Mouse (Mus musculus) limb, embryonic 15.5 days (tissue): ENCODE measurements at regions not wholly inside any gene's neighbourhood (a gene's known extent, or its start where the extent isn't known, plus 50 kb on each side); places are given as distances from the start of the nearest gene placed in this dataset.
A peak's percentile ranks its signal among the peaks of the same experiment; 100 is the strongest.

Experiments used
- ATAC-seq: fragments of 200-750 bp; cut with Nextera tagmentation; 2 replicates; pipeline ENCODE4 v1.8.0; 2017; ENCODE audit warnings: low read depth, moderate TSS enrichment; ENCODE audit not compliant: insufficient number of reproducible peaks, low FRiP score, low TSS enrichment
- H3K27ac ChIP-seq: fragments of 300-500 bp; sonication (generic); 2 replicates; pipeline ENCODE4 v1.5.1; 2015; ENCODE audit warnings: moderate library complexity, mild to moderate bottlenecking, inconsistent platforms
- H3K27me3 ChIP-seq: fragments of 300-500 bp; sonication (generic); 2 replicates; pipeline ENCODE4 v1.6.1; 2015; ENCODE audit warnings: inconsistent platforms
- H3K36me3 ChIP-seq: fragments of 300-500 bp; sonication (generic); 2 replicates; pipeline ENCODE4 v1.6.1; 2015; ENCODE audit warnings: inconsistent platforms
- H3K4me1 ChIP-seq: fragments of 300-500 bp; sonication (generic); 2 replicates; pipeline ENCODE4 v1.6.1; 2015; ENCODE audit warnings: inconsistent platforms
- H3K4me2 ChIP-seq: fragments of 300-500 bp; sonication (generic); 2 replicates; pipeline ENCODE4 v1.6.1; 2015; ENCODE audit warnings: mild to moderate bottlenecking, inconsistent platforms
- H3K4me3 ChIP-seq: fragments of 300-500 bp; sonication (generic); 2 replicates; pipeline ENCODE4 v1.5.1; 2015; ENCODE audit warnings: mild to moderate bottlenecking, inconsistent platforms
- H3K9ac ChIP-seq: fragments of 300-500 bp; sonication (generic); 2 replicates; pipeline ENCODE4 v1.6.1; 2015; ENCODE audit warnings: inconsistent platforms
- H3K9me3 ChIP-seq: fragments of 300-500 bp; sonication (generic); 2 replicates; pipeline ENCODE4 v1.6.1; 2016; ENCODE audit warnings: inconsistent platforms
- WGBS: fragments of 180-500 bp; shearing (Covaris S2); methylation state at CpG from one replicate; pipeline ENCODE4 v1.1.7; 2015; 5-methylcytosine and 5-hydroxymethylcytosine counted together

- H3K4me3 ChIP-seq, result no peak overlapping the region
- H3K27me3 ChIP-seq, result no peaks in the 10 kb centered on the region
- 86% methylated on average over 2 of the region's 2 CpGs for WGBS
- no peak for ATAC-seq
- no peak overlapping the region for H3K27ac ChIP-seq
- H3K4me1 ChIP-seq, result no peaks in the 10 kb centered on the region
- no peaks in the 10 kb centered on the region for H3K36me3 ChIP-seq
- no peak overlapping the region for H3K9ac ChIP-seq
- no peak overlapping the region for H3K4me2 ChIP-seq
- H3K9me3 ChIP-seq, result no peaks in the 10 kb centered on the region
These were observed 889.9 kb upstream of the A1bg start for GRCm38 (mm10) chr15:61812671-61813070.

GRCm38 (mm10) chr15:61805379-61805778 is 882.6 kb upstream of the A1bg start:
- 28% methylated on average over 2 of the region's 2 CpGs for WGBS

GRCm38 (mm10) chr15:61800155-61800554 is 877.3 kb upstream of the A1bg start:
- H3K27ac ChIP-seq, result no peak overlapping the region
- no peak for ATAC-seq
- H3K4me2 ChIP-seq, result no peak overlapping the region
- H3K4me3 ChIP-seq, result no peak overlapping the region
- H3K36me3 ChIP-seq, result no peaks in the 10 kb centered on the region
- peaks cover 9% of the 10 kb centered on the region; the same call in 1 of the 2 replicates for H3K4me1 ChIP-seq
- H3K9ac ChIP-seq, result no peak overlapping the region
- 72% methylated on average over 4 of the region's 4 CpGs for WGBS
- H3K27me3 ChIP-seq, result no peaks in the 10 kb centered on the region
- no peaks in the 10 kb centered on the region for H3K9me3 ChIP-seq

More at GRCm38 (mm10) chr15:61805379-61805778, 882.6 kb upstream of the A1bg start:
- Histone ChIP-seq H3K4me1 (no peaks in the 10 kb centered on the region), H3K27ac (no peak overlapping the region), H3K9ac (no peak overlapping the region), H3K36me3 (no peaks in the 10 kb centered on the region), H3K4me3 (no peak overlapping the region), H3K27me3 (no peaks in the 10 kb centered on the region), H3K4me2 (no peak overlapping the region), H3K9me3 (no peaks in the 10 kb centered on the region)
- no peak for ATAC-seq

- Histone ChIP-seq H3K27ac (peak overlapping the region; percentile 57; the same call in 1 of the 2 replicates), H3K36me3 (no peaks in the 10 kb centered on the region), H3K4me1 (peaks cover 9% of the 10 kb centered on the region; the same call in 1 of the 2 replicates), H3K27me3 (no peaks in the 10 kb centered on the region), H3K9ac (no peak overlapping the region), H3K9me3 (no peaks in the 10 kb centered on the region), H3K4me2 (no peak overlapping the region), H3K4me3 (no peak overlapping the region)
- ATAC-seq, result no peak
- WGBS, result 20% methylated on average over 1 of the region's 1 CpGs
These were observed 875.0 kb upstream of the A1bg start for GRCm38 (mm10) chr15:61797827-61798226.

GRCm38 (mm10) chr15:61794506-61794905 is 871.7 kb upstream of the A1bg start:
- Histone ChIP-seq H3K4me1 (peaks cover 9% of the 10 kb centered on the region; the same call in 1 of the 2 replicates), H3K36me3 (no peaks in the 10 kb centered on the region), H3K4me3 (no peak overlapping the region), H3K4me2 (no peak overlapping the region), H3K9me3 (no peaks in the 10 kb centered on the region), H3K9ac (no peak overlapping the region), H3K27me3 (no peaks in the 10 kb centered on the region), H3K27ac (peak overlapping the region; percentile 47)
- no peak for ATAC-seq
- WGBS, result 26% methylated on average over 3 of the region's 3 CpGs

GRCm38 (mm10) chr15:61789847-61790562 is 867.2 kb upstream of the A1bg start:
- Histone ChIP-seq H3K4me3 (no peak overlapping the region), H3K36me3 (no peaks in the 10 kb centered on the region), H3K27me3 (no peaks in the 10 kb centered on the region), H3K4me1 (no peaks in the 10 kb centered on the region), H3K4me2 (no peak overlapping the region), H3K27ac (no peak overlapping the region), H3K9ac (no peak overlapping the region), H3K9me3 (no peaks in the 10 kb centered on the region)
- 49% methylated on average over 7 of the region's 7 CpGs for WGBS
- ATAC-seq, result no peak

- H3K4me2 ChIP-seq, result no peak overlapping the region
- no peaks in the 10 kb centered on the region for H3K27me3 ChIP-seq
- no peaks in the 10 kb centered on the region for H3K9me3 ChIP-seq
- H3K4me3 ChIP-seq, result no peak overlapping the region
- no peak for ATAC-seq
- no peaks in the 10 kb centered on the region for H3K4me1 ChIP-seq
- no peaks in the 10 kb centered on the region for H3K36me3 ChIP-seq
- H3K27ac ChIP-seq, result no peak overlapping the region
- no peak overlapping the region for H3K9ac ChIP-seq
- 50% methylated on average over 1 of the region's 1 CpGs for WGBS
These were observed 864.2 kb upstream of the A1bg start for GRCm38 (mm10) chr15:61787046-61787445.

- Histone ChIP-seq H3K27me3 (no peaks in the 10 kb centered on the region), H3K4me2 (no peak overlapping the region), H3K27ac (no peak overlapping the region), H3K4me1 (no peaks in the 10 kb centered on the region), H3K4me3 (no peak overlapping the region), H3K9me3 (no peaks in the 10 kb centered on the region), H3K36me3 (no peaks in the 10 kb centered on the region), H3K9ac (no peak overlapping the region)
- WGBS, result 73% methylated on average over 2 of the region's 2 CpGs
- ATAC-seq, result no peak
These were observed 858.7 kb upstream of the A1bg start for GRCm38 (mm10) chr15:61781531-61781930.

GRCm38 (mm10) chr15:61772996-61773395 is 850.2 kb upstream of the A1bg start:
- Histone ChIP-seq H3K4me2 (no peak overlapping the region), H3K27me3 (no peaks in the 10 kb centered on the region), H3K36me3 (no peaks in the 10 kb centered on the region), H3K9ac (no peak overlapping the region), H3K4me3 (no peak overlapping the region), H3K4me1 (peaks cover 13% of the 10 kb centered on the region), H3K27ac (no peak overlapping the region), H3K9me3 (no peaks in the 10 kb centered on the region)
- WGBS, result 71% methylated on average over 4 of the region's 4 CpGs
- no peak for ATAC-seq

- Histone ChIP-seq H3K4me2 (peak overlapping the region; percentile 31; the same call in 1 of the 2 replicates), H3K27ac (peak overlapping the region; percentile 77), H3K27me3 (no peaks in the 10 kb centered on the region), H3K36me3 (no peaks in the 10 kb centered on the region), H3K4me3 (no peak overlapping the region), H3K9me3 (no peaks in the 10 kb centered on the region), H3K9ac (no peak overlapping the region), H3K4me1 (peaks cover 17% of the 10 kb centered on the region)
- no peak; the same call in 1 of the 2 replicates for ATAC-seq
- WGBS, result 37% methylated on average over 14 of the region's 14 CpGs
These were observed 848.1 kb upstream of the A1bg start for GRCm38 (mm10) chr15:61770721-61771542.

- no peak for ATAC-seq
- peaks cover 17% of the 10 kb centered on the region for H3K4me1 ChIP-seq
- no peak overlapping the region for H3K27ac ChIP-seq
- H3K27me3 ChIP-seq, result no peaks in the 10 kb centered on the region
- no peak overlapping the region for H3K9ac ChIP-seq
- H3K9me3 ChIP-seq, result no peaks in the 10 kb centered on the region
- no peaks in the 10 kb centered on the region for H3K36me3 ChIP-seq
- no peak overlapping the region for H3K4me2 ChIP-seq
- 9% methylated on average over 2 of the region's 2 CpGs for WGBS
- H3K4me3 ChIP-seq, result no peak overlapping the region
These were observed 843.8 kb upstream of the A1bg start for GRCm38 (mm10) chr15:61766544-61767094.

GRCm38 (mm10) chr15:61753802-61754201 is 831.0 kb upstream of the A1bg start:
- no peak for ATAC-seq
- H3K4me1 ChIP-seq, result 0 out of 2 replicates have a peak, but pooled peaks cover 4% of the 10 kb centered on the region
- WGBS, result 40% methylated on average over 2 of the region's 2 CpGs

More at GRCm38 (mm10) chr15:61753802-61754201, 831.0 kb upstream of the A1bg start:
- Histone ChIP-seq H3K36me3 (no peaks in the 10 kb centered on the region), H3K4me3 (no peak overlapping the region), H3K27ac (no peak overlapping the region), H3K27me3 (no peaks in the 10 kb centered on the region), H3K9ac (no peak overlapping the region), H3K9me3 (no peaks in the 10 kb centered on the region), H3K4me2 (no peak overlapping the region)
